Mouse (Mus musculus): ENCODE measurements around the gene Plekha6. TPM values are rescaled to one million over a fixed set of nuclear protein-coding genes. Genes with fewer than 3 reads are reported as not detected.

The Plekha6 gene
- polyA plus RNA-seq, 2 experiments, result 4.2 to 6.6 TPM

- peaks cover 7% of the 10 kb centered on the region for H3K4me1 ChIP-seq (ENCODE audit: control insufficient read depth, insufficient read depth, low read length)
- WGBS, result 4% methylated on average over 4 of the region's 4 CpGs
- ATAC-seq (ENCODE audit: low FRiP score, low read depth) (no peak), DNase-seq (ENCODE audit: low spot score) (peak; percentile 41)
- no peak overlapping the region for H3K9ac ChIP-seq (ENCODE audit: low read depth, low read length, severe bottlenecking)
- no peak overlapping the region for H3K4me3 ChIP-seq (replicated peaks; ENCODE audit: low read length)
- H3K27me3 ChIP-seq (ENCODE audit: control insufficient read depth, insufficient read depth, low read length), result no peaks in the 10 kb centered on the region
- H3K4me2 ChIP-seq (replicated peaks; ENCODE audit: low read depth, low read length, severe bottlenecking), result no peak overlapping the region
- H3K9me3 ChIP-seq (ENCODE audit: control insufficient read depth, low read length), result no peaks in the 10 kb centered on the region
- no peaks in the 10 kb centered on the region for H3K36me3 ChIP-seq (ENCODE audit: control insufficient read depth, insufficient read depth, low read length)
- TF ChIP-seq POLR2A (IDR thresholded peaks at IDR 0.05; ENCODE audit: borderline replicate concordance, extremely low read depth, insufficient read depth, insufficient read length), result no peak
- no peak overlapping the region for H3K27ac ChIP-seq (replicated peaks; ENCODE audit: low read depth, low read length)
Measured at GRCm38 (mm10) chr1:133306842-133307241, 142.8 kb downstream of the Plekha6 start.

- H3K9me3 ChIP-seq (ENCODE audit: control insufficient read depth, low read length), result no peaks in the 10 kb centered on the region
- peaks cover 5% of the 10 kb centered on the region for H3K4me1 ChIP-seq (ENCODE audit: control insufficient read depth, insufficient read depth, low read length)
- TF ChIP-seq POLR2A (IDR thresholded peaks at IDR 0.05; ENCODE audit: borderline replicate concordance, extremely low read depth, insufficient read depth, insufficient read length), result no peak
- no peak overlapping the region for H3K9ac ChIP-seq (ENCODE audit: low read depth, low read length, severe bottlenecking)
- no peak overlapping the region for H3K4me3 ChIP-seq (replicated peaks; ENCODE audit: low read length)
- ATAC-seq (ENCODE audit: low FRiP score, low read depth), result no peak
- WGBS, result 18% methylated on average over 6 of the region's 6 CpGs
- H3K27me3 ChIP-seq (ENCODE audit: control insufficient read depth, insufficient read depth, low read length), result no peaks in the 10 kb centered on the region
- no peaks in the 10 kb centered on the region for H3K36me3 ChIP-seq (ENCODE audit: control insufficient read depth, insufficient read depth, low read length)
- H3K4me2 ChIP-seq (replicated peaks; ENCODE audit: low read depth, low read length, severe bottlenecking), result no peak overlapping the region
- H3K27ac ChIP-seq (replicated peaks; ENCODE audit: low read depth, low read length), result no peak overlapping the region
- peak; percentile 89 for DNase-seq (ENCODE audit: low spot score)
Measured at GRCm38 (mm10) chr1:133307318-133307717, 143.3 kb downstream of the Plekha6 start.

- Histone ChIP-seq H3K4me2 (replicated peaks; ENCODE audit: low read depth, low read length, severe bottlenecking) (no peak within 1 kb of the TSS), H3K4me1 (ENCODE audit: control insufficient read depth, insufficient read depth, low read length) (no peaks in the 10 kb centered on the region), H3K27ac (replicated peaks; ENCODE audit: low read depth, low read length) (no peak within 1 kb of the TSS), H3K9ac (ENCODE audit: low read depth, low read length, severe bottlenecking) (no peak within 1 kb of the TSS), H3K9me3 (ENCODE audit: control insufficient read depth, low read length) (no peaks in the 10 kb centered on the region), H3K27me3 (ENCODE audit: control insufficient read depth, insufficient read depth, low read length) (no peaks in the 10 kb centered on the region), H3K36me3 (ENCODE audit: control insufficient read depth, insufficient read depth, low read length) (no peaks in the 10 kb centered on the region), H3K4me3 (replicated peaks; ENCODE audit: low read length) (no peak within 1 kb of the TSS)
- ATAC-seq (ENCODE audit: low FRiP score, low read depth) (no peak), DNase-seq (ENCODE audit: low spot score) (no peak)
- TF ChIP-seq POLR2A (IDR thresholded peaks at IDR 0.05; ENCODE audit: borderline replicate concordance, extremely low read depth, insufficient read depth, insufficient read length), result no peak
- WGBS, result 49% methylated on average over 11 of the region's 14 CpGs
Measured at GRCm38 (mm10) chr1:133309652-133310267, 145.8 kb downstream of the Plekha6 start, which contains the start of gene Golt1a. Golt1a (plus strand) TSS chr1:133309800.

GRCm38 (mm10) chr1:133311240-133311639 is 147.2 kb downstream of the Plekha6 start:
- Histone ChIP-seq H3K4me1 (ENCODE audit: control insufficient read depth, insufficient read depth, low read length) (no peaks in the 10 kb centered on the region), H3K9ac (ENCODE audit: low read depth, low read length, severe bottlenecking) (no peak overlapping the region), H3K27ac (replicated peaks; ENCODE audit: low read depth, low read length) (no peak overlapping the region), H3K4me3 (replicated peaks; ENCODE audit: low read length) (no peak overlapping the region), H3K27me3 (ENCODE audit: control insufficient read depth, insufficient read depth, low read length) (no peaks in the 10 kb centered on the region), H3K36me3 (ENCODE audit: control insufficient read depth, insufficient read depth, low read length) (no peaks in the 10 kb centered on the region), H3K9me3 (ENCODE audit: control insufficient read depth, low read length) (no peaks in the 10 kb centered on the region), H3K4me2 (replicated peaks; ENCODE audit: low read depth, low read length, severe bottlenecking) (no peak overlapping the region)
- DNase-seq (ENCODE audit: low spot score), result no peak
- WGBS, result 54% methylated on average over 4 of the region's 4 CpGs
- no peak for TF ChIP-seq POLR2A (IDR thresholded peaks at IDR 0.05; ENCODE audit: borderline replicate concordance, extremely low read depth, insufficient read depth, insufficient read length)
- ATAC-seq (ENCODE audit: low FRiP score, low read depth), result no peak

GRCm38 (mm10) chr1:133311946-133312345 is 147.9 kb downstream of the Plekha6 start:
- Histone ChIP-seq H3K9ac (ENCODE audit: low read depth, low read length, severe bottlenecking) (no peak overlapping the region), H3K4me2 (replicated peaks; ENCODE audit: low read depth, low read length, severe bottlenecking) (no peak overlapping the region)

More at GRCm38 (mm10) chr1:133311946-133312345, 147.9 kb downstream of the Plekha6 start:
- no peak for ATAC-seq (ENCODE audit: low FRiP score, low read depth)
- 46% methylated on average over 10 of the region's 10 CpGs for WGBS
- TF ChIP-seq POLR2A (IDR thresholded peaks at IDR 0.05; ENCODE audit: borderline replicate concordance, extremely low read depth, insufficient read depth, insufficient read length), result no peak
- Histone ChIP-seq H3K36me3 (ENCODE audit: control insufficient read depth, insufficient read depth, low read length) (no peaks in the 10 kb centered on the region), H3K4me3 (replicated peaks; ENCODE audit: low read length) (no peak overlapping the region), H3K27ac (replicated peaks; ENCODE audit: low read depth, low read length) (no peak overlapping the region), H3K27me3 (ENCODE audit: control insufficient read depth, insufficient read depth, low read length) (no peaks in the 10 kb centered on the region), H3K9me3 (ENCODE audit: control insufficient read depth, low read length) (no peaks in the 10 kb centered on the region), H3K4me1 (ENCODE audit: control insufficient read depth, insufficient read depth, low read length) (no peaks in the 10 kb centered on the region)
- no peak for DNase-seq (ENCODE audit: low spot score)

Data from limb, embryonic 14.5 days (tissue).